Mouse (Mus musculus) hindbrain, embryonic 11.5 days (tissue): Measurements from ENCODE around the gene Abcg5. TPM values are rescaled to one million over a fixed set of nuclear protein-coding genes. Genes with fewer than 3 reads are reported as not detected.
A peak's percentile ranks its signal among the peaks of the same experiment; 100 is the strongest.

ENCODE experiments used
- ATAC-seq: fragments of 200-750 bp; cut with Nextera tagmentation; 2 replicates; pipeline ENCODE4 v1.8.0; 2017; ENCODE audit warnings: mild to moderate bottlenecking, moderate TSS enrichment, moderate library complexity; ENCODE audit not compliant: low FRiP score
- DNase-seq: peaks from one replicate; pipeline ENCODE4 v3.0.0-alpha.2; 2015; ENCODE audit warnings: low spot score
- H3K27ac ChIP-seq: fragments of 300-500 bp; sonication (generic); 2 replicates; pipeline ENCODE4 v1.5.1; 2014; ENCODE audit warnings: mild to moderate bottlenecking, low read depth, low read length
- H3K27me3 ChIP-seq: fragments of 300-500 bp; sonication (generic); 2 replicates; pipeline ENCODE4 v1.6.1; 2014; ENCODE audit warnings: mild to moderate bottlenecking, low read length, moderate library complexity, mixed read lengths; ENCODE audit not compliant: control insufficient read depth, insufficient read depth
- H3K36me3 ChIP-seq: fragments of 300-500 bp; sonication (generic); 2 replicates; pipeline ENCODE4 v1.6.1; 2014; ENCODE audit warnings: mild to moderate bottlenecking, low read length, moderate library complexity, mixed read lengths; ENCODE audit not compliant: control insufficient read depth, insufficient read depth
- H3K4me1 ChIP-seq: fragments of 300-500 bp; sonication (generic); replicated peaks from 2 replicates; pipeline ENCODE4 v1.6.1; 2014; ENCODE audit warnings: low read length, mixed read lengths; ENCODE audit not compliant: control insufficient read depth, insufficient read depth
- H3K4me2 ChIP-seq: fragments of 300-500 bp; sonication (generic); replicated peaks from 2 replicates; pipeline ENCODE4 v1.6.1; 2014; ENCODE audit warnings: mild to moderate bottlenecking, low read depth, low read length
- H3K4me3 ChIP-seq: fragments of 300-500 bp; sonication (generic); 2 replicates; pipeline ENCODE4 v1.5.1; 2014; ENCODE audit warnings: low read depth, low read length
- H3K9ac ChIP-seq: fragments of 300-500 bp; sonication (generic); 2 replicates; pipeline ENCODE4 v1.6.1; 2014; ENCODE audit warnings: low read depth, low read length
- H3K9me3 ChIP-seq: fragments of 300-500 bp; sonication (generic); 2 replicates; pipeline ENCODE4 v1.6.1; 2016; ENCODE audit warnings: low read length; ENCODE audit not compliant: control insufficient read depth
- WGBS: fragments of 180-500 bp; shearing (Covaris S2); extraction: QIAGEN DNeasy Blood & Tissue Kit; methylation state at CpG from one replicate; pipeline ENCODE4 v1.1.7; 2014; 5-methylcytosine and 5-hydroxymethylcytosine counted together
- polyA plus RNA-seq: library from polyadenylated mRNA; unstranded; fragments of >200 nt; fragmentation: Nextera tagmentation; extraction: Ambion mirVana; gene quantifications from 2 replicates; pipeline ENCODE4 v1.2.1, GENCODE M21; 2014

The Abcg5 gene
- polyA plus RNA-seq, 1 experiment from 2014 or later, result 2.2 TPM

DNA sequence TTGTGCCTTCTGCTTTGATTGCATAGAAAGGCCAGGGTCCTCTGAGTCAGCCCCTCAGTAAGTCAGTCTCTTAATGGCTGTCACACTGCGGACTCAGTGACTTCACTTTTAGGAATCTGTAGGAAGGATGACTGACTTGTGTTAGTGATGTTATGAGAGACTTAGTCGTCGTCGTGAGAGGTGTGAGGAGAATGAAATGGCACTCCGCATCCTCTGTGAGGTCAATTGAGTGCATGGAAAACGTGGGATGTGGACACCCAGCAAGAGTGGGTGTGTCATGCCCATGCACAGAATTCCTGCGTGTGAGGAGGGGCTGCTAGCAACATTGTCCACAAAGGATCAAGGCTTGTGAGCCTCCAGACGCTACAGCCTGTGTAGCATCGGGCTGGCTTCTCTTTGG is 54.2 kb downstream of the Abcg5 start:
- 89% methylated on average over 9 of the region's 9 CpGs for WGBS
- ATAC-seq (no peak), DNase-seq (no peak)
- Histone ChIP-seq H3K4me2 (no peak overlapping the region), H3K27me3 (no peaks in the 10 kb centered on the region), H3K9ac (no peak overlapping the region), H3K9me3 (no peaks in the 10 kb centered on the region), H3K27ac (no peak overlapping the region), H3K36me3 (no peaks in the 10 kb centered on the region), H3K4me3 (no peak overlapping the region), H3K4me1 (no peaks in the 10 kb centered on the region)

GRCm38 (mm10) chr17:84627721-84628120 is 55.1 kb downstream of the Abcg5 start:
- no peak overlapping the region for H3K4me3 ChIP-seq
- DNase-seq (no peak), ATAC-seq (no peak)
- WGBS, result 88% methylated on average over 10 of the region's 10 CpGs
- no peak overlapping the region for H3K27ac ChIP-seq
- no peaks in the 10 kb centered on the region for H3K36me3 ChIP-seq
- no peak overlapping the region for H3K4me2 ChIP-seq
- H3K9ac ChIP-seq, result no peak overlapping the region
- no peaks in the 10 kb centered on the region for H3K4me1 ChIP-seq
- no peaks in the 10 kb centered on the region for H3K27me3 ChIP-seq
- no peaks in the 10 kb centered on the region for H3K9me3 ChIP-seq

DNA sequence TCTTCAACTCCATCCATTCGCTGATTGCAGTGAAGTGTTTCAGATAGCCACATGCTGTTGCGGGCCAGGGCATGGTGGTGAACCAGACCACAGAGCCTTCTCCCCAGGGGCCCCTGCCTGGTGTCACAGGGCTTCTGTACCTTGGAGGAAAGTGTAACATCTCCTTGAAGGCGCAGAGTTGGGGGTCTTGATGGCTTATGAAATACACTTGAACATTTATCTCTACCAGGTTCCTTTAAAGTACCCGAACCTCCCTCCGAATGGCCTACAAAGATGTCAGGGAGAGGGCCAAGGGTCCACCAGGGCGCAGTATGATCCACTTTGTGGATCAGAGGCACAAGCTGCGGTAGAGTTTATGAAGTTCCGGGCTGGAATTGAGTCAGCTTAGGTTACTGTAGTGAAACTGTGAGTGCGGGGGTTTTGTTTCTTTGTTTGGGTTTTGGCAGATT is 55.9 kb downstream of the Abcg5 start:
- H3K27ac ChIP-seq, result peak overlapping the region; percentile 42; the same call in 1 of the 2 replicates

DNA sequence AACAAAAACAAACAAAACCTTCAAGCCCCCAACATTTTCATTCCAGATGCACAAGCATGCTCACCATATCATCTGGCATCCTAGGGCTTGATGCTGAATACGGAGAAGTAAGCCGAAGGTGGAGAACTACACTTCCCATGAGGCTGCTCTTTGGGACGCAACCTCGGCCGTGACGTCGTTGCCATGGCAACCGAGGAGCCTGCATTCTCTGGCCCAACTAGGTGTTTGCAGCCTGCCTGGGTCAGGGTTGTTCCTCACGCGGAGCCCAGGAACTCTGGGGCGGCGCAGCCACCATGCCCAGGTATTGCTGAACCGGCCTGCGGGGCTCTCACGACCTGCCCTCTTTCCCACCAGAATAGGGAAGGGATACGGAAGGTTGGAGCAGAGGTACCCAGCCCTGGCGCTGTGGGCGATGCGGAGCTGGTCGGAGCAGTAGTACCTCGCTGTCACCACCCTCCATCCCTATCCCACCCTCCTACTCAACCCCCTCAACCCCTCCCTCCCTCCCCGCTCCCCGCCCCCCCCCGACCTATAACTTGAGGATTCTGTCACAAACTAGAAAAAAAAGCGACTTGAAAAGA is 56.4 kb downstream of the Abcg5 start, which contains the start of gene Dync2li1:
TSS of gene Dync2li1 (plus strand) at position 221 of the 581 bp plus-strand sequence.
- no peaks in the 10 kb centered on the region for H3K27me3 ChIP-seq
- 2% methylated on average over 24 of the region's 25 CpGs for WGBS
- H3K9me3 ChIP-seq, result no peaks in the 10 kb centered on the region
- H3K36me3 ChIP-seq, result no peaks in the 10 kb centered on the region
- peak; percentile 98 for ATAC-seq
- H3K9ac ChIP-seq, result peak within 1 kb of the TSS; percentile 65
- peak within 1 kb of the TSS; percentile 64 for H3K4me3 ChIP-seq
- peak; percentile 95 for DNase-seq
- H3K4me2 ChIP-seq, result peak within 1 kb of the TSS; percentile 74
- H3K27ac ChIP-seq, result peak within 1 kb of the TSS; percentile 42; the same call in 1 of the 2 replicates
- no peaks in the 10 kb centered on the region for H3K4me1 ChIP-seq

More for the DNA sequence above, 55.9 kb downstream of the Abcg5 start:
- H3K27me3 ChIP-seq, result no peaks in the 10 kb centered on the region
- 34% methylated on average over 9 of the region's 9 CpGs for WGBS
- ATAC-seq, result peak; percentile 70
- no peaks in the 10 kb centered on the region for H3K36me3 ChIP-seq
- H3K4me3 ChIP-seq, result peak overlapping the region; percentile 64
- peak; percentile 54 for DNase-seq
- peak overlapping the region; percentile 65; the same call in 1 of the 2 replicates for H3K9ac ChIP-seq
- no peaks in the 10 kb centered on the region for H3K9me3 ChIP-seq
- peak overlapping the region; percentile 74 for H3K4me2 ChIP-seq
- H3K4me1 ChIP-seq, result no peaks in the 10 kb centered on the region

DNA sequence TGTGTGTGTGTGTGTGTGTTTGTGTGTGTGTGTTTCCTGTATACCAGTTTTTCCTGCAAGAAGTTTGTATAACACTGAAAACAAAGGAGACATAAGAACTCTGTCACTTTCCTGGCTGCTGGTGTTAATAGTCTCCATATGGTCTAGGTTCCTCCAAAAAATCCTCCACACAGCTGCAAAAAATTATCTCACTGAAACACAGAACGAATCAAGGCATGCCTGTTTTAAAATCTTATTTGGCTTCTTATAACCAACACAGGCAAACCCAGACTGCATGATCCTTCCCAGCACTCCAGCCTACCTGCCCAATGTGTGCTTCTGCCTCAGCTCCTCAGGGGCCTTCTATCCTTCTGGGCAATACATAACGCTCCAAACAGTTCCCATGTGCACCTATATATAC is 59.9 kb downstream of the Abcg5 start:
- Histone ChIP-seq H3K27ac (no peak overlapping the region), H3K27me3 (no peaks in the 10 kb centered on the region), H3K4me2 (no peak overlapping the region), H3K4me1 (no peaks in the 10 kb centered on the region), H3K36me3 (no peaks in the 10 kb centered on the region), H3K9me3 (no peaks in the 10 kb centered on the region), H3K4me3 (no peak overlapping the region), H3K9ac (no peak overlapping the region)
- peak; percentile 20 for DNase-seq
- 55% methylated on average over 2 of the region's 2 CpGs for WGBS
- no peak for ATAC-seq

DNA sequence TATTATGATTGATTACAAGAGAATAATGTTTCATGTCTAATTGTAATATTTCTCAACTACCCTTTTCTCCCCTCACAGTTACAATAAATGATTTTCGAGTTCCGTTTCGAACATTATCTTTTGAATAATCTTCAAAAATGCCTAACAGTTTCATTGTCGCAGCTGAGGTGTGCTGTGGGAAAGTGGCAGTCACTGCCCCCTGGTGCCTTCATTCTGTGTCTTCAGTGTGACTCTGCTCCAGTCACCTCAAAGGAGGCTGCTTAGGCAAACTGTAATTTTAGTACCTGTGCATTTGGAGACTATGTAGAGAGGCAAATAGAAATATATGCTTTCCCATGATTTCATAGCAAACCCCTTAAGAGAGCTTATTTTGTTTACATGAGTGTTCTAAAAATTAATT is 60.8 kb downstream of the Abcg5 start:
- Histone ChIP-seq H3K4me2 (no peak overlapping the region), H3K9ac (no peak overlapping the region), H3K27me3 (no peaks in the 10 kb centered on the region), H3K27ac (no peak overlapping the region), H3K9me3 (no peaks in the 10 kb centered on the region), H3K4me3 (no peak overlapping the region), H3K4me1 (no peaks in the 10 kb centered on the region), H3K36me3 (no peaks in the 10 kb centered on the region)
- WGBS, result 87% methylated on average over 4 of the region's 4 CpGs
- DNase-seq (no peak), ATAC-seq (no peak)

DNA sequence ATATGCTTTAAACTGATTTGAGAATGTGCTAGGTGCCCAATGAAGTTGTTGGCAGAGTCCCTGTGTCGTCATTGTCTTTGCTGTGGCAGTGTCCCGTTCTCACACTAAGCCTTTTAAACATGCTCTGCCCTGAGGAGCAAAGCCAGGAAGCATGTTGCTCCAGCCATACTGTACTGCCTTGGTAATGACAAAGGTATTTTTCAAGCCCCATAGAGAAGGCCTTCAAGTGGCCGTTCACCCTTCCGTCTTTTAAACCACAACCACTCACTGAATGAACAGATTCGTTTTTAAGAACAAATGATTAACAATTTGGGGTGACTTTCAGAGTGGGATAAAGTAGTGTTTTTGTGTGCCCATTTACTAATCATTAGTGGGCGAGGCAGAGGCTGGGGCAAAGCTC is 61.6 kb downstream of the Abcg5 start:
- WGBS, result 86% methylated on average over 6 of the region's 6 CpGs
- H3K4me3 ChIP-seq, result no peak overlapping the region
- no peak overlapping the region for H3K4me2 ChIP-seq
- no peaks in the 10 kb centered on the region for H3K4me1 ChIP-seq
- DNase-seq, result no peak
- no peaks in the 10 kb centered on the region for H3K27me3 ChIP-seq
- H3K9ac ChIP-seq, result no peak overlapping the region
- no peak overlapping the region for H3K27ac ChIP-seq
- H3K36me3 ChIP-seq, result no peaks in the 10 kb centered on the region
- no peaks in the 10 kb centered on the region for H3K9me3 ChIP-seq
- ATAC-seq, result no peak

- DNase-seq, result no peak
- Histone ChIP-seq H3K36me3 (no peaks in the 10 kb centered on the region), H3K4me2 (no peak overlapping the region), H3K9me3 (no peaks in the 10 kb centered on the region), H3K27ac (no peak overlapping the region), H3K4me1 (no peaks in the 10 kb centered on the region), H3K27me3 (no peaks in the 10 kb centered on the region), H3K4me3 (no peak overlapping the region), H3K9ac (no peak overlapping the region)
- no peak for ATAC-seq
- 88% methylated on average over 6 of the region's 6 CpGs for WGBS
Measured at GRCm38 (mm10) chr17:84620610-84621009, 62.2 kb downstream of the Abcg5 start.

- Histone ChIP-seq H3K36me3 (no peaks in the 10 kb centered on the region), H3K4me1 (no peaks in the 10 kb centered on the region), H3K4me2 (no peak overlapping the region), H3K4me3 (no peak overlapping the region), H3K27me3 (no peaks in the 10 kb centered on the region), H3K9ac (no peak overlapping the region), H3K9me3 (no peaks in the 10 kb centered on the region), H3K27ac (no peak overlapping the region)
- WGBS, result 88% methylated on average over 3 of the region's 3 CpGs
- DNase-seq (no peak), ATAC-seq (no peak)
Measured at GRCm38 (mm10) chr17:84620076-84620475, 62.7 kb downstream of the Abcg5 start.
